Mouse (Mus musculus): ENCODE measurements around the gene Zg16.

DNA sequence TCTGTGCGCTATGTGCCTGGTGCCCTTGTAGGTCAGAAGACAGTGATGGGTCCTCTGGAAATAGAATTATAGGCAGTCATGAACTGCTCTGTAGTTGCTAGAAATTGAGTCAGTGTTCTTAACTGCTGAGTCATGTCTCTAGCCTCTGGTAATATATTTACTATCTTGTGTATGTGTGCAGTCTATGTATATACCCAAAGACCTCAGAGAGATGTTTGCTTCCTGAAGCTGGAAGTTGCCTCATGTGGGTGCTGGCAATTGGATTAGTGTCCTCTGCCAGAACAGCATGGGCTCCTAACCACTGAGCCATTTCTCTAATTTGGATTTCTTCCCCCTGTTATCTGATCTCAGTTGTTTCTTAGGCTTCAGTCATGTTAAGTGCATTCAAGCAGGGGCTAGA lies 57.0 kb downstream of the Zg16 start:
- TF ChIP-seq CTCF (IDR thresholded peaks at IDR 0.05; ENCODE audit: borderline replicate concordance, insufficient read depth, low read length) = no peak
- no peak for TF ChIP-seq POLR2A (IDR thresholded peaks at IDR 0.05; ENCODE audit: low read depth, low read length)
